Mouse (Mus musculus): Measurements from ENCODE around the gene 6030452D12Rik. TPM values are rescaled to one million over a fixed set of nuclear protein-coding genes. Genes with fewer than 3 reads are reported as not detected.

The 6030452D12Rik gene
- polyA plus RNA-seq, 1 experiment from 2014 or later: not detected

GRCm38 (mm10) chr8:106539193-106539592 is 38.9 kb downstream of the 6030452D12Rik start:
- H3K4me1 ChIP-seq: peaks cover 8% of the 10 kb centered on the region; the same call in 1 of the 2 replicates
- H3K9ac ChIP-seq: no peak overlapping the region
- H3K27ac ChIP-seq (replicated peaks): no peak overlapping the region
- H3K4me3 ChIP-seq (replicated peaks): no peak overlapping the region
- peaks cover 11% of the 10 kb centered on the region for H3K36me3 ChIP-seq
- WGBS: 41% methylated on average over 5 of the region's 5 CpGs
- H3K9me3 ChIP-seq (replicated peaks): no peaks in the 10 kb centered on the region
- H3K27me3 ChIP-seq: no peaks in the 10 kb centered on the region
- no peak for ATAC-seq (ENCODE audit: insufficient number of reproducible peaks, low FRiP score, low TSS enrichment, low read depth)
- no peak overlapping the region for H3K4me2 ChIP-seq (replicated peaks)

- WGBS: 80% methylated on average over 11 of the region's 11 CpGs
- H3K27ac ChIP-seq (replicated peaks): no peak overlapping the region
- peaks cover 22% of the 10 kb centered on the region for H3K36me3 ChIP-seq
- H3K4me2 ChIP-seq (replicated peaks): no peak overlapping the region
- H3K4me3 ChIP-seq (replicated peaks): no peak overlapping the region
- no peaks in the 10 kb centered on the region for H3K27me3 ChIP-seq
- no peaks in the 10 kb centered on the region for H3K4me1 ChIP-seq
- no peak for ATAC-seq (ENCODE audit: insufficient number of reproducible peaks, low FRiP score, low TSS enrichment, low read depth)
- no peaks in the 10 kb centered on the region for H3K9me3 ChIP-seq (replicated peaks)
- H3K9ac ChIP-seq: no peak overlapping the region
These were observed 40.7 kb downstream of the 6030452D12Rik start for GRCm38 (mm10) chr8:106541002-106541401.

GRCm38 (mm10) chr8:106543043-106543442 is 42.7 kb downstream of the 6030452D12Rik start:
- Histone ChIP-seq H3K9ac (no peak overlapping the region), H3K4me3 (replicated peaks) (no peak overlapping the region), H3K4me2 (replicated peaks) (no peak overlapping the region), H3K4me1 (no peaks in the 10 kb centered on the region), H3K36me3 (peaks cover 26% of the 10 kb centered on the region), H3K27ac (replicated peaks) (no peak overlapping the region), H3K9me3 (replicated peaks) (no peaks in the 10 kb centered on the region), H3K27me3 (no peaks in the 10 kb centered on the region)
- WGBS: 37% methylated on average over 8 of the region's 8 CpGs
- ATAC-seq (ENCODE audit: insufficient number of reproducible peaks, low FRiP score, low TSS enrichment, low read depth): no peak

GRCm38 (mm10) chr8:106545149-106545548 is 44.8 kb downstream of the 6030452D12Rik start:
- peaks cover 22% of the 10 kb centered on the region for H3K36me3 ChIP-seq
- WGBS: 83% methylated on average over 2 of the region's 2 CpGs

GRCm38 (mm10) chr8:106546746-106547145 is 46.4 kb downstream of the 6030452D12Rik start:
- H3K4me3 ChIP-seq (replicated peaks): no peak overlapping the region
- no peaks in the 10 kb centered on the region for H3K27me3 ChIP-seq
- H3K4me2 ChIP-seq (replicated peaks): no peak overlapping the region
- peaks cover 14% of the 10 kb centered on the region; the same call in 1 of the 2 replicates for H3K36me3 ChIP-seq
- H3K4me1 ChIP-seq: 0 out of 2 replicates have a peak, but pooled peaks cover 4% of the 10 kb centered on the region
- ATAC-seq (ENCODE audit: insufficient number of reproducible peaks, low FRiP score, low TSS enrichment, low read depth): no peak
- H3K27ac ChIP-seq (replicated peaks): no peak overlapping the region
- H3K9ac ChIP-seq: no peak overlapping the region
- WGBS: 79% methylated on average over 7 of the region's 7 CpGs
- no peaks in the 10 kb centered on the region for H3K9me3 ChIP-seq (replicated peaks)

More at GRCm38 (mm10) chr8:106545149-106545548, 44.8 kb downstream of the 6030452D12Rik start:
- no peak overlapping the region for H3K9ac ChIP-seq
- no peaks in the 10 kb centered on the region for H3K27me3 ChIP-seq
- H3K4me1 ChIP-seq: 0 out of 2 replicates have a peak, but pooled peaks cover 4% of the 10 kb centered on the region
- no peaks in the 10 kb centered on the region for H3K9me3 ChIP-seq (replicated peaks)
- no peak overlapping the region for H3K4me3 ChIP-seq (replicated peaks)
- no peak overlapping the region for H3K27ac ChIP-seq (replicated peaks)
- no peak for ATAC-seq (ENCODE audit: insufficient number of reproducible peaks, low FRiP score, low TSS enrichment, low read depth)
- no peak overlapping the region for H3K4me2 ChIP-seq (replicated peaks)

- ATAC-seq (ENCODE audit: insufficient number of reproducible peaks, low FRiP score, low TSS enrichment, low read depth): no peak; the same call in 1 of the 2 replicates
- 0 out of 2 replicates have a peak overlapping the region, but pooled peaks have one; percentile 61 for H3K27ac ChIP-seq (replicated peaks)
- 53% methylated on average over 10 of the region's 10 CpGs for WGBS
These were observed 48.1 kb downstream of the 6030452D12Rik start for GRCm38 (mm10) chr8:106548366-106548936.

GRCm38 (mm10) chr8:106550906-106551305 is 50.6 kb downstream of the 6030452D12Rik start:
- WGBS: 91% methylated on average over 1 of the region's 1 CpGs
- ATAC-seq (ENCODE audit: insufficient number of reproducible peaks, low FRiP score, low TSS enrichment, low read depth): no peak
- Histone ChIP-seq H3K4me2 (replicated peaks) (no peak overlapping the region), H3K9me3 (replicated peaks) (no peaks in the 10 kb centered on the region), H3K4me1 (0 out of 2 replicates have a peak, but pooled peaks cover 4% of the 10 kb centered on the region), H3K27me3 (no peaks in the 10 kb centered on the region), H3K9ac (no peak overlapping the region), H3K27ac (replicated peaks) (no peak overlapping the region), H3K4me3 (replicated peaks) (no peak overlapping the region), H3K36me3 (peaks cover 23% of the 10 kb centered on the region; the same call in 1 of the 2 replicates)

More at GRCm38 (mm10) chr8:106548366-106548936, 48.1 kb downstream of the 6030452D12Rik start:
- 0 out of 2 replicates have a peak, but pooled peaks cover 4% of the 10 kb centered on the region for H3K4me1 ChIP-seq
- H3K36me3 ChIP-seq: peaks cover 25% of the 10 kb centered on the region; the same call in 1 of the 2 replicates
- H3K9ac ChIP-seq: no peak overlapping the region
- no peaks in the 10 kb centered on the region for H3K9me3 ChIP-seq (replicated peaks)
- no peaks in the 10 kb centered on the region for H3K27me3 ChIP-seq
- no peak overlapping the region for H3K4me3 ChIP-seq (replicated peaks)
- no peak overlapping the region for H3K4me2 ChIP-seq (replicated peaks)

GRCm38 (mm10) chr8:106554011-106554410 is 53.7 kb downstream of the 6030452D12Rik start:
- WGBS: 92% methylated on average over 5 of the region's 5 CpGs
- ATAC-seq (ENCODE audit: insufficient number of reproducible peaks, low FRiP score, low TSS enrichment, low read depth): no peak
- Histone ChIP-seq H3K9ac (no peak overlapping the region), H3K36me3 (peaks cover 27% of the 10 kb centered on the region; the same call in 1 of the 2 replicates), H3K4me1 (0 out of 2 replicates have a peak, but pooled peaks cover 4% of the 10 kb centered on the region), H3K27me3 (no peaks in the 10 kb centered on the region), H3K27ac (replicated peaks) (no peak overlapping the region), H3K9me3 (replicated peaks) (no peaks in the 10 kb centered on the region), H3K4me2 (replicated peaks) (no peak overlapping the region), H3K4me3 (replicated peaks) (no peak overlapping the region)

GRCm38 (mm10) chr8:106556068-106556645 is 55.8 kb downstream of the 6030452D12Rik start:
- 0 out of 2 replicates have a peak, but pooled peaks cover 3% of the 10 kb centered on the region for H3K4me1 ChIP-seq
- no peaks in the 10 kb centered on the region for H3K9me3 ChIP-seq (replicated peaks)
- no peaks in the 10 kb centered on the region for H3K27me3 ChIP-seq
- no peak overlapping the region for H3K4me3 ChIP-seq (replicated peaks)
- no peak overlapping the region for H3K4me2 ChIP-seq (replicated peaks)
- WGBS: 67% methylated on average over 6 of the region's 7 CpGs
- no peak overlapping the region for H3K9ac ChIP-seq
- H3K27ac ChIP-seq (replicated peaks): no peak overlapping the region
- peaks cover 27% of the 10 kb centered on the region; the same call in 1 of the 2 replicates for H3K36me3 ChIP-seq
- no peak for ATAC-seq (ENCODE audit: insufficient number of reproducible peaks, low FRiP score, low TSS enrichment, low read depth)

All from embryonic facial prominence, embryonic 15.5 days (tissue).